Mouse (Mus musculus) skeletal muscle tissue, postnatal 0 days (tissue): Measurements from ENCODE around the gene Cwc22. TPM values are rescaled to one million over a fixed set of nuclear protein-coding genes. Genes with fewer than 3 reads are reported as not detected.

ENCODE experiments used
- polyA plus RNA-seq: library from polyadenylated mRNA; unstranded; fragments of >200 nt; fragmentation: Nextera tagmentation; extraction: Ambion mirVana; gene quantifications from 2 replicates; pipeline ENCODE4 v1.2.1, GENCODE M21; 2015

Gene Cwc22
- 10.7 and 12.2 TPM in 2 replicates for polyA plus RNA-seq

GRCm38 (mm10) chr2:77945596-77946485 is at the start of gene Cwc22:
TSS of gene Cwc22 (minus strand) at chr2:77946375.

Other genes with a start within 250 kb of the Cwc22 start
- 9.7 and 10.4 TPM in 2 replicates for gene Zfp385b, start 126.7 kb downstream of the Cwc22 start, polyA plus RNA-seq